Mouse (Mus musculus) neural tube, embryonic 11.5 days (tissue): ENCODE results near the gene Lamb3. TPM values are rescaled to one million over a fixed set of nuclear protein-coding genes. Genes with fewer than 3 reads are reported as not detected.

Experiments used
- ATAC-seq: fragments of 200-750 bp; cut with Nextera tagmentation; 2 replicates; pipeline ENCODE4 v1.8.0; 2017; ENCODE audit warnings: moderate number of reproducible peaks, mild to moderate bottlenecking, moderate TSS enrichment, moderate library complexity; ENCODE audit not compliant: insufficient read depth, low FRiP score, low TSS enrichment
- DNase-seq: peaks from one replicate; pipeline ENCODE4 v3.0.0-alpha.2; 2015; ENCODE audit warnings: low spot score
- H3K27ac ChIP-seq: fragments of 300-500 bp; sonication (generic); 2 replicates; pipeline ENCODE4 v1.5.1; 2014; ENCODE audit warnings: low read depth, mild to moderate bottlenecking, low read length
- H3K27me3 ChIP-seq: fragments of 300-500 bp; sonication (generic); 2 replicates; pipeline ENCODE4 v1.6.1; 2014; ENCODE audit warnings: mild to moderate bottlenecking, low read length, mixed read lengths; ENCODE audit not compliant: control insufficient read depth, insufficient read depth
- H3K36me3 ChIP-seq: fragments of 300-500 bp; sonication (generic); 2 replicates; pipeline ENCODE4 v1.6.1; 2014; ENCODE audit warnings: mild to moderate bottlenecking, low read length, moderate library complexity, mixed read lengths; ENCODE audit not compliant: control insufficient read depth, insufficient read depth
- H3K4me1 ChIP-seq: fragments of 300-500 bp; sonication (generic); 2 replicates; pipeline ENCODE4 v1.6.1; 2014; ENCODE audit warnings: low read length, mixed read lengths; ENCODE audit not compliant: control insufficient read depth, insufficient read depth
- H3K4me2 ChIP-seq: fragments of 300-500 bp; sonication (generic); 2 replicates; pipeline ENCODE4 v1.6.1; 2014; ENCODE audit warnings: low read depth, mild to moderate bottlenecking, moderate library complexity
- H3K4me3 ChIP-seq: fragments of 300-500 bp; sonication (generic); 2 replicates; pipeline ENCODE4 v1.5.1; 2014; ENCODE audit warnings: low read depth, low read length
- H3K9ac ChIP-seq: fragments of 300-500 bp; sonication (generic); 2 replicates; pipeline ENCODE4 v1.6.1; 2014; ENCODE audit warnings: mild to moderate bottlenecking, low read length
- H3K9me3 ChIP-seq: fragments of 300-500 bp; sonication (generic); 2 replicates; pipeline ENCODE4 v1.6.1; 2016; ENCODE audit warnings: low read length; ENCODE audit not compliant: control insufficient read depth
- WGBS: fragments of 180-500 bp; shearing (Covaris S2); extraction: QIAGEN DNeasy Blood & Tissue Kit; methylation state at CpG from one replicate; pipeline ENCODE4 v1.1.7; 2014; 5-methylcytosine and 5-hydroxymethylcytosine counted together
- polyA plus RNA-seq: library from polyadenylated mRNA; unstranded; fragments of >200 nt; fragmentation: Nextera tagmentation; extraction: Ambion mirVana; gene quantifications from 2 replicates; pipeline ENCODE4 v1.2.1, GENCODE M21; 2014

The Lamb3 gene
- polyA plus RNA-seq, 1 experiment from 2014 or later = 0.62 TPM

GRCm38 (mm10) chr1:193348261-193348962 is 140.9 kb downstream of the Lamb3 start:
- no peak overlapping the region for H3K27ac ChIP-seq
- ATAC-seq (no peak), DNase-seq (no peak)
- no peaks in the 10 kb centered on the region for H3K9me3 ChIP-seq
- no peaks in the 10 kb centered on the region for H3K36me3 ChIP-seq
- no peak overlapping the region for H3K9ac ChIP-seq
- no peak overlapping the region for H3K4me3 ChIP-seq
- no peaks in the 10 kb centered on the region for H3K27me3 ChIP-seq
- WGBS = 74% methylated on average over 9 of the region's 9 CpGs
- no peak overlapping the region for H3K4me2 ChIP-seq
- H3K4me1 ChIP-seq = no peaks in the 10 kb centered on the region

- DNase-seq (no peak), ATAC-seq (no peak)
- Histone ChIP-seq H3K4me2 (no peak overlapping the region), H3K9ac (no peak overlapping the region), H3K27ac (no peak overlapping the region), H3K4me3 (no peak overlapping the region), H3K9me3 (no peaks in the 10 kb centered on the region), H3K36me3 (no peaks in the 10 kb centered on the region), H3K27me3 (no peaks in the 10 kb centered on the region), H3K4me1 (no peaks in the 10 kb centered on the region)
- 89% methylated on average over 10 of the region's 10 CpGs for WGBS
Observed at GRCm38 (mm10) chr1:193349702-193350545, 142.4 kb downstream of the Lamb3 start.

- Histone ChIP-seq H3K4me2 (no peak overlapping the region), H3K36me3 (no peaks in the 10 kb centered on the region), H3K9me3 (no peaks in the 10 kb centered on the region), H3K4me1 (no peaks in the 10 kb centered on the region), H3K27me3 (no peaks in the 10 kb centered on the region), H3K4me3 (no peak overlapping the region), H3K9ac (no peak overlapping the region), H3K27ac (no peak overlapping the region)
- 95% methylated on average over 2 of the region's 2 CpGs for WGBS
- DNase-seq = no peak
- no peak for ATAC-seq
Observed at GRCm38 (mm10) chr1:193350546-193350801, 143.0 kb downstream of the Lamb3 start.

- H3K4me2 ChIP-seq = no peak overlapping the region
- no peaks in the 10 kb centered on the region for H3K9me3 ChIP-seq
- no peaks in the 10 kb centered on the region for H3K36me3 ChIP-seq
- ATAC-seq (no peak), DNase-seq (no peak)
- WGBS = 85% methylated on average over 3 of the region's 3 CpGs
- no peaks in the 10 kb centered on the region for H3K27me3 ChIP-seq
- H3K9ac ChIP-seq = no peak overlapping the region
- H3K27ac ChIP-seq = no peak overlapping the region
- no peaks in the 10 kb centered on the region for H3K4me1 ChIP-seq
- no peak overlapping the region for H3K4me3 ChIP-seq
Observed at GRCm38 (mm10) chr1:193351583-193351982, 144.1 kb downstream of the Lamb3 start.

GRCm38 (mm10) chr1:193359199-193359598 is 151.7 kb downstream of the Lamb3 start:
- Histone ChIP-seq H3K27me3 (no peaks in the 10 kb centered on the region), H3K9ac (no peak overlapping the region), H3K4me3 (no peak overlapping the region), H3K4me2 (no peak overlapping the region), H3K9me3 (no peaks in the 10 kb centered on the region), H3K4me1 (no peaks in the 10 kb centered on the region), H3K36me3 (no peaks in the 10 kb centered on the region), H3K27ac (no peak overlapping the region)
- ATAC-seq (no peak), DNase-seq (no peak)
- 81% methylated on average over 3 of the region's 3 CpGs for WGBS

GRCm38 (mm10) chr1:193361181-193361580 is 153.7 kb downstream of the Lamb3 start:
- Histone ChIP-seq H3K4me1 (no peaks in the 10 kb centered on the region), H3K36me3 (no peaks in the 10 kb centered on the region), H3K9me3 (no peaks in the 10 kb centered on the region), H3K27ac (no peak overlapping the region), H3K27me3 (no peaks in the 10 kb centered on the region), H3K4me3 (no peak overlapping the region), H3K4me2 (no peak overlapping the region), H3K9ac (no peak overlapping the region)
- ATAC-seq (peak; percentile 35; the same call in 1 of the 2 replicates), DNase-seq (no peak)
- 39% methylated on average over 6 of the region's 6 CpGs for WGBS

- ATAC-seq (no peak), DNase-seq (no peak)
- no peaks in the 10 kb centered on the region for H3K36me3 ChIP-seq
- no peak overlapping the region for H3K4me2 ChIP-seq
- no peaks in the 10 kb centered on the region for H3K4me1 ChIP-seq
- H3K9me3 ChIP-seq = no peaks in the 10 kb centered on the region
- 94% methylated on average over 7 of the region's 7 CpGs for WGBS
- H3K9ac ChIP-seq = no peak overlapping the region
- no peak overlapping the region for H3K4me3 ChIP-seq
- no peak overlapping the region for H3K27ac ChIP-seq
- no peaks in the 10 kb centered on the region for H3K27me3 ChIP-seq
Observed at GRCm38 (mm10) chr1:193362078-193362477, 154.6 kb downstream of the Lamb3 start.

- 57% methylated on average over 5 of the region's 5 CpGs for WGBS
- Histone ChIP-seq H3K36me3 (no peaks in the 10 kb centered on the region), H3K4me1 (no peaks in the 10 kb centered on the region; the same call in 1 of the 2 replicates), H3K27ac (no peak overlapping the region), H3K9me3 (no peaks in the 10 kb centered on the region), H3K4me3 (no peak overlapping the region), H3K4me2 (no peak overlapping the region), H3K9ac (no peak overlapping the region), H3K27me3 (no peaks in the 10 kb centered on the region)
- ATAC-seq (no peak), DNase-seq (peak; percentile 44)
Observed at GRCm38 (mm10) chr1:193363801-193364231, 156.3 kb downstream of the Lamb3 start.

- 31% methylated on average over 10 of the region's 10 CpGs for WGBS
Observed at GRCm38 (mm10) chr1:193368055-193368454, 160.6 kb downstream of the Lamb3 start.

More at GRCm38 (mm10) chr1:193368055-193368454, 160.6 kb downstream of the Lamb3 start:
- H3K27me3 ChIP-seq = no peaks in the 10 kb centered on the region
- H3K4me2 ChIP-seq = 0 out of 2 replicates have a peak overlapping the region, but pooled peaks have one; percentile 8
- H3K9ac ChIP-seq = no peak overlapping the region; the same call in 1 of the 2 replicates
- DNase-seq (no peak), ATAC-seq (peak; percentile 65)
- H3K9me3 ChIP-seq = no peaks in the 10 kb centered on the region
- H3K4me3 ChIP-seq = no peak overlapping the region
- H3K27ac ChIP-seq = no peak overlapping the region
- H3K4me1 ChIP-seq = no peaks in the 10 kb centered on the region; the same call in 1 of the 2 replicates
- H3K36me3 ChIP-seq = no peaks in the 10 kb centered on the region
